Mouse (Mus musculus) kidney, embryonic 16.5 days (tissue): ENCODE data around the gene Ahcyl2. TPM values are rescaled to one million over a fixed set of nuclear protein-coding genes. Genes with fewer than 3 reads are reported as not detected.

Experiments used
- ATAC-seq: fragments of 200-750 bp; cut with Nextera tagmentation; 2 replicates; pipeline ENCODE4 v1.8.0; 2017; ENCODE audit warnings: moderate TSS enrichment; ENCODE audit not compliant: low FRiP score, low TSS enrichment
- H3K27ac ChIP-seq: fragments of 300-500 bp; sonication (generic); 2 replicates; pipeline ENCODE4 v1.5.1; 2014; ENCODE audit warnings: low read length
- H3K27me3 ChIP-seq: fragments of 300-500 bp; sonication (generic); 2 replicates; pipeline ENCODE4 v1.6.1; 2014; ENCODE audit warnings: low read length, control low read depth, mixed read lengths; ENCODE audit not compliant: insufficient read depth
- H3K36me3 ChIP-seq: fragments of 300-500 bp; sonication (generic); 2 replicates; pipeline ENCODE4 v1.6.1; 2014; ENCODE audit warnings: low read length, control low read depth, mixed read lengths; ENCODE audit not compliant: insufficient read depth
- H3K4me1 ChIP-seq: fragments of 300-500 bp; sonication (generic); 2 replicates; pipeline ENCODE4 v1.6.1; 2014; ENCODE audit warnings: low read length, control low read depth, mixed read lengths; ENCODE audit not compliant: insufficient read depth
- H3K4me2 ChIP-seq: fragments of 300-500 bp; sonication (generic); replicated peaks from 2 replicates; pipeline ENCODE4 v1.6.1; 2014; ENCODE audit warnings: low read depth, low read length
- H3K4me3 ChIP-seq: fragments of 300-500 bp; sonication (generic); 2 replicates; pipeline ENCODE4 v1.5.1; 2014; ENCODE audit warnings: mild to moderate bottlenecking, low read length
- H3K9ac ChIP-seq: fragments of 300-500 bp; sonication (generic); replicated peaks from 2 replicates; pipeline ENCODE4 v1.6.1; 2014; ENCODE audit warnings: low read length
- H3K9me3 ChIP-seq: fragments of 300-500 bp; sonication (generic); 2 replicates; pipeline ENCODE4 v1.6.1; 2016; ENCODE audit warnings: low read length, control low read depth
- WGBS: fragments of 180-500 bp; shearing (Covaris S2); extraction: QIAGEN DNeasy Blood & Tissue Kit; methylation state at CpG from one replicate; pipeline ENCODE4 v1.1.7; 2014; 5-methylcytosine and 5-hydroxymethylcytosine counted together
- polyA plus RNA-seq: library from polyadenylated mRNA; unstranded; fragments of >200 nt; fragmentation: Nextera tagmentation; extraction: Ambion mirVana; gene quantifications from 2 replicates; pipeline ENCODE4 v1.2.1, GENCODE M21; 2015

Ahcyl2 gene
- polyA plus RNA-seq, 1 experiment from 2014 or later, result 18.3 TPM

GRCm38 (mm10) chr6:29825302-29825701, 57.5 kb downstream of the Ahcyl2 start:
- H3K4me1 ChIP-seq, result peaks cover 12% of the 10 kb centered on the region; the same call in 1 of the 2 replicates
- no peak overlapping the region for H3K4me2 ChIP-seq
- H3K27me3 ChIP-seq, result no peaks in the 10 kb centered on the region
- no peaks in the 10 kb centered on the region for H3K36me3 ChIP-seq
- H3K9me3 ChIP-seq, result no peaks in the 10 kb centered on the region
- H3K4me3 ChIP-seq, result no peak overlapping the region
- 25% methylated on average over 2 of the region's 2 CpGs for WGBS
- ATAC-seq, result no peak
- no peak overlapping the region for H3K27ac ChIP-seq
- no peak overlapping the region for H3K9ac ChIP-seq

- no peak overlapping the region for H3K9ac ChIP-seq
- no peak overlapping the region for H3K4me3 ChIP-seq
- WGBS, result 79% methylated on average over 5 of the region's 5 CpGs
- H3K4me2 ChIP-seq, result no peak overlapping the region
- H3K36me3 ChIP-seq, result no peaks in the 10 kb centered on the region
- no peak for ATAC-seq
- no peaks in the 10 kb centered on the region for H3K27me3 ChIP-seq
- H3K27ac ChIP-seq, result peak overlapping the region; percentile 27; the same call in 1 of the 2 replicates
- H3K4me1 ChIP-seq, result peaks cover 9% of the 10 kb centered on the region; the same call in 1 of the 2 replicates
- H3K9me3 ChIP-seq, result no peaks in the 10 kb centered on the region
Measured at GRCm38 (mm10) chr6:29827291-29828242, 59.8 kb downstream of the Ahcyl2 start.

- H3K4me2 ChIP-seq, result no peak overlapping the region
- no peak overlapping the region for H3K9ac ChIP-seq
- H3K4me1 ChIP-seq, result peaks cover 9% of the 10 kb centered on the region; the same call in 1 of the 2 replicates
- H3K27me3 ChIP-seq, result no peaks in the 10 kb centered on the region
- no peaks in the 10 kb centered on the region for H3K9me3 ChIP-seq
- WGBS, result 70% methylated on average over 3 of the region's 3 CpGs
- peak overlapping the region; percentile 67 for H3K27ac ChIP-seq
- no peaks in the 10 kb centered on the region for H3K36me3 ChIP-seq
- no peak overlapping the region for H3K4me3 ChIP-seq
- 0 out of 2 replicates have a peak, but pooled peaks have one; percentile 69 for ATAC-seq
Measured at GRCm38 (mm10) chr6:29828574-29829234, 60.9 kb downstream of the Ahcyl2 start.

DNA sequence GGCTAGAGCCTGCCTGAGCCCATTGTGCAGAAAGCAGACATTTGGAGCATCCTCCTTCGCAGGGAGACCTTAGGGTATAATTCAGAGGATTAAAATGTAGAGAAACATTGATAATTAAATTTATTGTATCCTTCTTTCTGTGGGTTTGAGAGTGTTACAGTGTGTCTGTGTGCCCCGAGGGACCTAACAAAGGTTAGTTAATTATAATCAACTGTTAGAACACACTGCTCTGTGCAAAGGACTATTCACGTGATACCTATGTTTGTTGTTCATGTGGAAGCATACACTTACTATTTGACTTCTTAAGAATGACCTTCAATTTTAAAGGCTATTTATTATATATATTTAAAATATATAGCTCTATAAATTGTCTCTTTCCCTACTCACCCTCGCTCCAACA, 64.5 kb downstream of the Ahcyl2 start:
- 78% methylated on average over 4 of the region's 4 CpGs for WGBS
- Histone ChIP-seq H3K36me3 (no peaks in the 10 kb centered on the region), H3K9me3 (no peaks in the 10 kb centered on the region)

GRCm38 (mm10) chr6:29833117-29833516, 65.3 kb downstream of the Ahcyl2 start:
- H3K9ac ChIP-seq, result no peak overlapping the region
- peaks cover 6% of the 10 kb centered on the region; the same call in 1 of the 2 replicates for H3K4me1 ChIP-seq
- no peaks in the 10 kb centered on the region for H3K9me3 ChIP-seq
- H3K4me2 ChIP-seq, result no peak overlapping the region
- H3K27me3 ChIP-seq, result no peaks in the 10 kb centered on the region
- no peak overlapping the region for H3K4me3 ChIP-seq
- no peak for ATAC-seq
- no peaks in the 10 kb centered on the region for H3K36me3 ChIP-seq
- no peak overlapping the region for H3K27ac ChIP-seq
- WGBS, result 83% methylated on average over 4 of the region's 4 CpGs

More for the DNA sequence above, 64.5 kb downstream of the Ahcyl2 start:
- no peak overlapping the region for H3K27ac ChIP-seq
- H3K27me3 ChIP-seq, result no peaks in the 10 kb centered on the region
- H3K4me2 ChIP-seq, result no peak overlapping the region
- H3K4me3 ChIP-seq, result no peak overlapping the region
- H3K4me1 ChIP-seq, result peaks cover 6% of the 10 kb centered on the region; the same call in 1 of the 2 replicates
- no peak for ATAC-seq
- no peak overlapping the region for H3K9ac ChIP-seq

GRCm38 (mm10) chr6:29833568-29834255, 65.9 kb downstream of the Ahcyl2 start:
- 71% methylated on average over 4 of the region's 4 CpGs for WGBS
- no peak overlapping the region for H3K4me3 ChIP-seq
- no peak overlapping the region for H3K9ac ChIP-seq
- no peaks in the 10 kb centered on the region for H3K27me3 ChIP-seq
- H3K9me3 ChIP-seq, result no peaks in the 10 kb centered on the region
- H3K4me1 ChIP-seq, result peaks cover 6% of the 10 kb centered on the region; the same call in 1 of the 2 replicates
- H3K36me3 ChIP-seq, result no peaks in the 10 kb centered on the region
- ATAC-seq, result no peak
- no peak overlapping the region for H3K27ac ChIP-seq
- no peak overlapping the region for H3K4me2 ChIP-seq

DNA sequence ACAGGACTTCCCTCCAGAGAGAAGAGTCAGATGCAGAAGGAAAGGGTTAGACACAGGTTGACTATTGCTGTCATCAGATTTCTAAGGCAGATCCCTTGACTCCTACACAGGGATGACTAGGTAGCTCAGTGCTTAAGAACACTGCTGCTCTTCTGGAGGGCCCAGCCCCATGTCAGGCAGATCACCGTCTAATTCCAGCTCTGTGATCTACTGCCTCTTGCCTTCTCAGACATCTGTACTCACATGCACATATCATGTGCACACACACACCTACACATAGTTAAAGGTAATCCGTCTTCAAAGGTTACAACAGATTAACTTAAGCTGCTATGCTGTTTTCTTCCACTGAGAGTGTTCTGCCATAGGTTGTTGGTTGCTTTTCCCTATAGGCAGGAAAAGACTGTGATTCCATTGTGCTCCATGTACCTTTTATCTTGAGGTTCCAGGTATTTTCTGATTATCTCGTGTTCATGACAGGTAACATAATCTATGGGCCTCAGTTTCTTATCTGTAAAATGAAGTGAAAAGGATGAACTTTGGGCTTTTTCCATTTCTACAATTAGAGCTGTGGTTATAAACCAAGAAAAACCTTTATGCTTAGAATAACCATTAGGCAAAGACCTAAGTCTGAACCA, 67.8 kb downstream of the Ahcyl2 start:
- no peaks in the 10 kb centered on the region for H3K36me3 ChIP-seq
- 86% methylated on average over 3 of the region's 3 CpGs for WGBS
- ATAC-seq, result no peak

GRCm38 (mm10) chr6:29837579-29837978, 69.8 kb downstream of the Ahcyl2 start:
- Histone ChIP-seq H3K27me3 (no peaks in the 10 kb centered on the region), H3K9ac (no peak overlapping the region), H3K4me2 (no peak overlapping the region), H3K4me1 (no peaks in the 10 kb centered on the region), H3K4me3 (no peak overlapping the region), H3K27ac (no peak overlapping the region), H3K36me3 (no peaks in the 10 kb centered on the region), H3K9me3 (no peaks in the 10 kb centered on the region)
- WGBS, result 86% methylated on average over 2 of the region's 2 CpGs
- no peak for ATAC-seq

More for the DNA sequence above, 67.8 kb downstream of the Ahcyl2 start:
- Histone ChIP-seq H3K27ac (no peak overlapping the region), H3K27me3 (no peaks in the 10 kb centered on the region), H3K9ac (no peak overlapping the region), H3K4me3 (no peak overlapping the region), H3K4me2 (no peak overlapping the region), H3K9me3 (no peaks in the 10 kb centered on the region), H3K4me1 (no peaks in the 10 kb centered on the region)

DNA sequence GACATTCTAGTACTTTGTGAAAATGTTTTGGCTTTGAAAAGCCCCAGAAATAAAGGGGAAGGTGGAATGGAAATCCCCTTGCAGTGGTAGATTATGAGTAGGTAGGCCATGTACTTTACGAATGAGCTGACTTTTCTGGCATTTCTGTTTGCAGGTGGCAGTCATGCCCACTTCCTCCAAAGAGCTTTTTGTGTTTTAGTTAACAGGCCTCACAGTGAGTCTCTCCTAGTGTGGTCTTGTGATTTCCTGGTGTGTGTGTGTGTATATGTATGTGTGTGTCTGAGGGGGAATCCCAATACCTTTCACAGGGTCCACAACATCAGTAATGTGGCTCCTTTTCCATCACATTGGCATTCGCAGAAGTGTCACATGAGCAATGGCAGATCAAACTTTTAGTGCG, 70.7 kb downstream of the Ahcyl2 start:
- no peak for ATAC-seq
- Histone ChIP-seq H3K9ac (no peak overlapping the region), H3K4me2 (no peak overlapping the region), H3K27ac (no peak overlapping the region), H3K27me3 (no peaks in the 10 kb centered on the region), H3K4me1 (no peaks in the 10 kb centered on the region), H3K9me3 (no peaks in the 10 kb centered on the region), H3K4me3 (no peak overlapping the region), H3K36me3 (no peaks in the 10 kb centered on the region)
- WGBS, result 94% methylated on average over 3 of the region's 3 CpGs
